Mouse (Mus musculus) c-Kit-positive CD71-positive TER-119-negative erythroid progenitor cells, embryonic 14.5 days (primary cell): ENCODE data around the gene Ift80.
"Not testable (repeated sequence)": the region's sequence is repeated elsewhere in the genome, so short reads cannot be mapped to it uniquely, and the experiment has no call there.

Experiments used
- DNase-seq: peaks from one replicate; pipeline ENCODE4 v3.0.0-alpha.2; 2013; ENCODE audit warnings: low read depth

The Ift80 gene

DNA sequence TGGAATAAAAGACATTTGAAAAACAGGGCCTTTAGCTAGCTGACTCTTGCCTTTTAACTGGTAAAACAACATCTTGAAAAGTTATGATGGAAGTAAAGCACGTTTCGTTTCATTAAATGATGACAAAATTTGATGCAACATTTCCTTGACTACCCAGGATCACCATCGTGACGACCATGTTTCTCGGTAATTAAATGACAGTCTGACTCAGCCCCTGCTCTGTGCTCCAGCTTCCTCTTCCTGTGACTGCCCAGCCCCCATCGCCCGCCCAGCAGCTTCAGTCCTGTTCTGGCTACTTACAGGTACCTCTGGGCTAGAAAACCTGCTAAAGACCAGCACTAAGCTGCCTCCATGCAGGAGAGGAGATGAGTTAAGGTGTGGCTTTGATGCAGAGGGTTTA lies 70.1 kb downstream of the Ift80 start:
- DNase-seq: no peak

DNA sequence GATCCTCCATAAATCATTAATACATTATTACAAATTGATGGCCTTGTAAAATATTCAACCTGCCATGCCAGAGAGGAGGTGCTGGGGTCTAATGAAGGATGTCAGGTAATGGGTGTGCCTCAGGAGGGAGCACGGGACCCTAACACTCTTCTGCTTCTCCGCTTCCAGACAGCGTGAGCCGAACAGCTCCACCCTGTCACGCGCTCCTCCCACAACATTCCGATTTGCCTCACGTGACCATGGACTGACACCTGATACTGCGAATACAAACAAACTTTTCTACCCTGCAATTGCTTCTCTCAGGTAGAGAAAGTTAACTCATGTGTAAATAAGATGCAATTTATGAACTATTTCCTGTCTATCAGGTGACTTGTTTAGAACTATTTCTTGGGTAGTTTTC lies 75.8 kb downstream of the Ift80 start:
- no peak for DNase-seq

DNA sequence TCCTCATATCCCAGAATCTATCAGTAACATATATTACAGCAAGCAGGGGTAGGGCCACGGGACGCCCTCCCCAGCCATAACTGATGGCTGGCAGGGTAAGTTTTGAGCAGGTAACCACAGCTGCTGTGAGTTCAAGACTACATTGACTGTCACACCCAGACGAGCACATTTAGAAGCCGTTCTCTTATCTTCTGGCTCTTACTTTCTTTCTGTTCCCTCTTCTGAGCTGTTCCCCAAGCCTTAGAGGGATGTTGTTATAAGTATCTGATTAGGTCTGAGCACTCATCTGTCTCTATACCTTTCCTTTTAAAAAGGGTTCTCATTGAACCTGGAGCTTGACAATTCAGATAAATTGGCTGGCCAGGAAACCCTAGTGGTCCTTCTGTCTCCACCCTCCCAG lies 96.9 kb downstream of the Ift80 start:
- DNase-seq: no peak

DNA sequence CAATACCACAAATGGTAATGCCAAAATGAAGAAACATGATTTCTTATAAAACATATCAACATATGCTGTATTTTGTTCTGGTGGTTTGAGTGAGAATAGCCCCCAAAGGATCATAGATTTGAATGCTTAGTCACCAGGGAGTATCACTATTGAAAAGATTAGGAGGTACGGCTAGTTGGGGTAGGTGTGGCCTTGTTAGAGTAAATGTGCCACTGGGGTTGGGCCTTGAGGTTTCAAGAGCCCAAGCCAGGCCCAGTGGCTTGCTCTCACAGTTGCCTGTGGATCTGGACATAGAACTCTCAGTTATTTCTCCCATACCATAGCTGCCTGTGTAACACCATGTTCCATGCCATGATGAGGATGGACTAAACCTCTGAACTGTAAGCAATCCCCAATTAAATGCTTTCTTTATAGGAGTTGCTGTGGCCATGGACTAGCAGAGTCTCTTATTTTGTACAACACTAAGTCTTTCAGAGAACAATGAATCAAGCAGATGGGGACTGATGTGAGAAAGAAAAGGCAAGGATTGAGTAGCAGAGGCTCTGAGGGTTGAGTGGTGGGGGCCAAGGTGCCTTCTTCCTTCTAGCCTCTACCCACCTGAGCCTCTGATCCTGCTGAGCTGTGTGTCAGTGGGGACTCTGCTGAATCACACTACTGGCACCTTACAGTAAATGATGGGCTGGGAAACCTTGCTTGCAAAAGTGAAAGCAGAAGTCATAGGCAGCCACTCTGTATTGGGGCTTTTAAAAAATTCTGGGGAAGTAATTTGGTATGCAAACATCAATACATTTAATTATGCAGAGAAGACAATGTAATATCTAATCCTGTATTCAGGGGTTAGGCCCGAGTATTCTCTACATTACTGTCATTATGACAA lies 99.2 kb downstream of the Ift80 start:
- DNase-seq: no peak

DNA sequence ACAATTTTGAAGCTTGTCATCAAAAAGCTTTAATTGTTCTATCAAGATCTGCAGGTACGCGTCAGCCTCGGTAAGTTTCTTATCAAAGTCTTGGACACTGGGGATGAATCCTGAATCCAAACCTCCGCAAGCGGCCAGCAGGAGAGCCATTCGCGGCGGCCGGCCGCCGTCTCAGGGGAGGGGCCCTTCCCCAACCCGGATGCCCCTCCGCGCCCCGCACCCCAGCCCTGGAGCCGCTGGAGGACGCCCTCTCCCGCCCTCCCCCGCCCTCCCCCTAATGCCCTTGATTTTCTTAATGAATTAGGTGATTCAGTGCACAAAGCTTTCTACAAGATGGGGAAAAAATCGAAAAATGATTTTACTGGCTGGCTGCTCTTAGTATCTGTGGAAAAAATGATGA lies 101.7 kb downstream of the Ift80 start:
- DNase-seq: not testable (repeated sequence)

DNA sequence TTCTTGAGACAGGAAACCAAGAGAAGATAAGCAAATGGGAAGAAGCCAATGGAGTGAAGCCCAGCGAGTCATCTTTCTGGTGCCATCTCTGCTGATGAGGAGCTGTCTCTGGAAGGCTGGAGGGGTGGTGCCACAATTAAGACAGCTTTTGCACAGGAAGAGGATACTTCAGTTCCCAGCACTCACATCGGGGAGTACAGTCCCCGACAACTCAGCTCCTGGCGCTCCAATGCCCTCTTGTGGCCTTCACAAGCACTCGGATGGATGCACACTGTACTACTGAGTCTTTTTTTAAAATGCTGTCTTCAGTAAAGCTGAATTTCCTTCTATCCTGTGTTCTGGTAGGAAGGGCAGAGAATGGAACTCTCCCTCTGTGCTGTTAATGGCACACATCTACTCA lies 107.2 kb downstream of the Ift80 start:
- no peak for DNase-seq

DNA sequence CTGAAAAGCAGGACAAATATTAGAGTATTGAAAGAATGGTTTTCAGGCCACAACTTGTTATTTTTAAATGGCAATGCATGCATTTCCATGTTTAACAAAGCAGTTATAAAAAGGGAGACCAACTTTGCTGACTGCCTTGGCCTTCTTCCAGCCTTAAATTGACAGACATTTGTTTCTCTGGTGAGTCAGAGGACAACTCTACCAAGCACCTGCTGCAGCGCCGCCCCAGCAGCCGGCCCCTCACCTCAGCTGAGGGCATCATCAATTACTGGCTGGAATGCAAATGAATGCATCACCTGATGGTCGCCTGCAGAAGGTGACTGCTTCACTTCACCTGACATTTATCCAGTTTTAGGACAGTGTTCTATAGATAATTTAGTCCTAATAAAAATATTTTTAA lies 108.9 kb downstream of the Ift80 start:
- DNase-seq: no peak

DNA sequence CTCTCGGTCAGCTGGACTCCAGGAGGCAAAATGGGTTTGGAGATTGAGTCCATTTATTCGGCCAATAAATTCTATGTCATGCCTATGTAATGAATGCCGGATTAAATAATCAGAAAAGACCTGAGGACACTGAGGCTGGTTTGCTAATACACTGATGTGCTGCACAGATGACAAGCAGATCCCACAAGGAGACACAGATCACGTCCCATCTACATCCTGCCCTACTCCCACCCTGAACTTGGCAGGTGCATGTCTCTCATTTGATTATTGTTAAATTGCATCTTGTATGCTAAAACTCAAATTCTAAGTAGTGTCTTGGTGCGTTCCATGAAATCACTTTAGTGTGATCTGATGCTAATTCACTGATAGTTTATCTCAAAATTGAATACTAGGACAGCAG lies 117.5 kb downstream of the Ift80 start:
- DNase-seq: no peak

DNA sequence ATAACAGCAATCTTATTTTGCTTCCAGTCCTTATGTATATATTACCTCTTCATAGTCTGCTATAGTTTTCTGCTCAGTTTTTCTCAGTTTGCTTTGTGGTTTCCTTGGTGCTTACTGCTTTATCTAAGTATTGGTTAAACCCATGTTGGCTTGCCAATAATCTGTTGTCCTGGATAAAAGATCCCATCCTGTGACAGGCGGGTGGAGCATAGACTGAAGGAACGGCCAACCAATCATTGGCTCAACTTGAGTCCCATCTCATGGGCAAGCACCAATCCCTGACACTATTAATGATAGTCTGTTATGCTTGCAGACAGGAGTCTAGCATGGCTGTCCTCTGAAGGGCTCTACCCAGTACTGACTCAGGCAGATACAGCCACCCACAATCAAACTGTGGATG lies 130.3 kb downstream of the Ift80 start:
- no peak for DNase-seq

DNA sequence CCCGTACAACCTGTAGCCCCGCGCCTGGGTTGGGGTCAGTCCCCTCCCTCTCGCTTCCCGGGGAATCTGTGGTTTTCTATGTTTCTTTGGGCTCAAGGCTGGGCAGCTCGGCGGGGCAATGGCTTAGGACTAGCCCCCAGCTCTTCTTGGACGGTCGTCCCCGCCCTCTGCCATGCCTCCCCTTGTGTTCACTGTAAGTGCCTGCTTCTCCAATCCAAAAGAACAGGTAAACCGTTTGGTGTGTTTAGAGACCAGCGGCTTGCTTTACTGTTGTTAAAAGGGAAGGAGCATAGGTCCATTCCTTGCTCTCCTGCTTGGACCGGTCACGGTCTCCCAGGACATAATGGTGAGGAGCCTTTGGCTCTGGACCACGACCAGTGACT lies 133.8 kb downstream of the Ift80 start:
- DNase-seq: no peak

DNA sequence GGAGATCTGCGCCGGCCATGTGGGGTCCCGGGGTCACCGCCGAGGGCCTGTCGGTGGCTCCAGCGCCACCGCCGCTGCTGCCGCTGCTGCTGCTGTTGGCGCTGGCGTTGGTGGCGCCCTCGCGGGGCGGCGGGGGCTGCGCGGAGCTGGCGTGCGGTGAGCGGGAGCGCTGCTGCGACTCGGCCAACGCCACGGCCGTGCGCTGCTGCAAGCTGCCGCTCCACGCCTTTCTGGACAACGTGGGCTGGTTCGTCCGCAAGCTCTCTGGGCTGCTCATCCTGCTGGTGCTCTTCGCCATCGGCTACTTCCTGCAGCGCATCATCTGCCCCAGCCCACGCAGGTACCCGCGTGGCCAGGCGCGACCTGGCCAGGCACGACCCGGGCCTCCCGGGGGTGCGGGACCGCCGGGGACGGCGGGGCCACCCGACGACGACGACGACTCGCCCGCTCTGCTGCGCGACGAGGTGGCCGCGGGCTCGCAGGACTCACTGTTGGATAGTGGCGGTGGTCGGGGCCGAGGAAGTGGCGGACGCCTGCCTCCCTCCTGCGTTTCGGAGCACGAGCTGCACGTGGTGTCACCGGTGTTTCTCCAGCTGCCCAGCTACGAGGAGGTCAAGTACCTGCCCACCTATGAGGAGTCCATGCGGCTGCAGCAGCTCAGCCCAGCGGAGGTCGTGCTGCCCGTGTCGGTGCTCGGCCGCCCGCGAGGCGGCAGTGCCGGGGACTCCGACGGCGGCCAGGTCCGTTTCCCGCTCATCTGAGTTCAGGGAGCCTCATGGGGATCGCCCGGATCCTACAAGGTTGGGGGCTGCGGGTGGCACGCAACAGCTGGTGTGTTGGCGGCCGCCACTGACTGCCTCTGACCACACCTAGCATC lies 134.4 kb downstream of the Ift80 start:
- no peak for DNase-seq

DNA sequence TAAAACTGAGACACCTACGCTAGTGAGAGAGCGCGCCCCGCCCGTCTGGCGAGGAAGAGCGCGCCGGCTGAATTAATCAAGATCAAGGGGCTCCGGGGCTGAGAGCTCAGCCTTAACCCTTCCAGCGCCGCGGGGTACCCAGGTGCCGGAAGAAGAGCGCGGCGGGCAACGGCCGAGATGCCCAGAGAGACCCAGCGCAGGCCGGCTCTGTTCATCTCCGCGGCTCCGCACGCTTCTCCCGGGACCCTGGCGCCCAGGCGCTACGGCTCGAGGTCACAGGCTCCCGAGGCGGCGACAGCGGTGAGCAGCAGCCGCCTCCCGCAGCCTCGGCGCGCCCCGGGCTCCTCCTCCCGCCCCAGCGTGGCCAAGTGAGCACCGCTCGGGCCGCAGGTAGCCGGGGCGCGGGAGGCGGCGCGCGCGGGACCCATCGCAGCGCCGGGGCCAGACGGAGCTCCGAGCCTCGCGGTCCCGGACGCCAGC lies 135.1 kb downstream of the Ift80 start, which contains the start of gene 1110032F04Rik:
Gene 1110032F04Rik (plus strand): TSS at position 376 of the 480 bp plus-strand sequence.
- peak; percentile 20 for DNase-seq

DNA sequence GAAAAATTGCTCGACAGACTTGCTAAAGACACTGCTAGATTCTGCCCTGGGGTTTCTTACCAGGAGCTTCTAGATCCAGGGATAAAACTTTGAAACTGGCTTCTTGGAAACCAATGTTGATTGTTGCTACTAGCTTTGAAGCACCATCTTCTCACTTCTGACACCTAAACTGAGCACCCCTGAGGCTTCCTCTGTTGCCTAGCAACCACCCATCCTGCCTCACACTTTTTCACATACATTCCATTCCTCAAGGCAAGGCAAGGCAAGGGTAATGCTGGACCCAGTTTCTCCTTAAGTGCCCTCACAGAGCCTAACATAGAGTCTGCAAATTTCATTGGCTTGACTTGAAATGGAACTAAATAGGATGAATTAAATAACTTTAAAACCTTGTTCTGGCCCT lies 152.0 kb downstream of the Ift80 start:
- DNase-seq: no peak

DNA sequence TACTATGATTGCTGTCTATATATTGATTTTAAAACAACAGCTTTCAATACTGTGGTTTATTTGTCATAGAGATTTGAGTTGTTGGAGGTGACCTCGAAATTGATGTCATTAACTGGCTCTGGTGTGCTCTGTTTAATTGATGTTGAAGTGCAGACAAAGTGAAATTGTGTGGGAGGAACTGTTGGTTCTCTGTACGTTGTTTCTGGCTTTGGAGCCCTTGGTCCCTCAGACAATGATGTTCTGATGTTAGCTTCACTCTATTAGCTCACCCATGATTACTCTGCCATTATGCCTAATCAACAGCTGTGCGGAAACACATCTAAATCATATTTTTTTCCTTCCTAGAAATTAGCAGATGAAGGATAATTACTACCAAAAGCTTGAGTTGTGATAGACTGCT lies 156.0 kb downstream of the Ift80 start:
- no peak for DNase-seq

DNA sequence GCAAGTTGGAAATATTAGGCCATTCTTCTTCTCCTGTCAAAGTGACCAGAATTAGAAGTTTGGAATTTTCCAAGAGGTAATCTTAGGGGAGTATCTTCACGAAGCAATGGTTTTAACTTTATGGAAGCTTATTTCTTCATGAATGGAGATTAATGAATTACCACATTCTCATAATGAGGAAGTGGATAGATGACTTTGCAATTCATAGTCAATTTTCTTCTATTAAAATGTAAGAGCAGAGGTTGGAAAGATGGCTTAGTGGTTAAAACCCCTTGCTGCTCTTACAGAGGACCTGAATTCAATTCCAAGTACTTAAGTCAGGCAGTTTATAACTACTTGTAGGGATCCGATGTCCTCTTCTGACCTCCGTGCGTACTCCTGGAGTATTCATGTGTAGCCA lies 160.3 kb downstream of the Ift80 start:
- no peak for DNase-seq
